Mouse (Mus musculus): ENCODE measurements at regions not wholly inside any gene's neighbourhood (a gene's known extent, or its start where the extent isn't known, plus 50 kb on each side); places are given as distances from the start of the nearest gene placed in this dataset.

- DNase-seq, result no peak
Observed at GRCm38 (mm10) chr15:96944741-96945140, 111.0 kb downstream of the Slc38a4 start.

DNA sequence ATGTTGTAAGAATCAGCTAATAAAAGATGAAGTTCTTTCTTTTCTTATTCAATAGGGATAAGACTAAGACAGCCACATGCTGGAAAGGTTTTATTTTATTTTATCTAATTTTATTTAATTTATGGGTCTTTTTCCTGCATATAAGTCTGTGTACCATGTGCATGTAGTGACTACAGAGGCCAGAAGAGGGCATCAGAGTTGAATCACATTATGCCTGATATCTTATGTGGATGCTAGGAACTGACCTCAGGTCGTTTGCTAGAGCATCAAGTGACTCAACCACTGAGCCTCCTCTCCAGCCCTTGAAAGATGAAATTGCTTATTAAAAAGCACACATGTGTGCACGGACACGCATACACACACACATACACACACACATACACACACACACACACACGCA lies 113.1 kb downstream of the Slc38a4 start:
- no peak for DNase-seq

DNA sequence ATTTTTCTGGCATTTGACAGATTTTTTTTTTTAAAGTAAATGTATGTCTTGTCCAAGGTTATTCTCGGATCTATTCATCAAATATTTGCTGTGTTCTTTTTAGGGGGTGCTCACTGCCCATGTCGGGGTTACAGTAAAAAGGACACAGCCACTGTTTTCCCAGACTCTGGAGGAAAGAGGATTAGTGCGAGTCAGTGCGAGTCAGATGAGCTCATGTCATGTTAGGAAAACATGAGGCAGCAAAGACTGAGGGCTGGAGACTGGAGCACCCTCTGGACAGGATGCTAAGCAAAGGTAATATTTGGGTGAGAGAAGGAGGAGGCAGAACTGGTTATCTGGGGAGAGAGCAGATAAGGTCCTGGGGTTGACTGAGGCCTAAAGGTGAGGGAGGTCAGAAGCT lies 117.3 kb downstream of the Slc38a4 start:
- DNase-seq, result no peak

GRCm38 (mm10) chr15:96937623-96938022 lies 118.1 kb downstream of the Slc38a4 start:
- no peak for DNase-seq

DNA sequence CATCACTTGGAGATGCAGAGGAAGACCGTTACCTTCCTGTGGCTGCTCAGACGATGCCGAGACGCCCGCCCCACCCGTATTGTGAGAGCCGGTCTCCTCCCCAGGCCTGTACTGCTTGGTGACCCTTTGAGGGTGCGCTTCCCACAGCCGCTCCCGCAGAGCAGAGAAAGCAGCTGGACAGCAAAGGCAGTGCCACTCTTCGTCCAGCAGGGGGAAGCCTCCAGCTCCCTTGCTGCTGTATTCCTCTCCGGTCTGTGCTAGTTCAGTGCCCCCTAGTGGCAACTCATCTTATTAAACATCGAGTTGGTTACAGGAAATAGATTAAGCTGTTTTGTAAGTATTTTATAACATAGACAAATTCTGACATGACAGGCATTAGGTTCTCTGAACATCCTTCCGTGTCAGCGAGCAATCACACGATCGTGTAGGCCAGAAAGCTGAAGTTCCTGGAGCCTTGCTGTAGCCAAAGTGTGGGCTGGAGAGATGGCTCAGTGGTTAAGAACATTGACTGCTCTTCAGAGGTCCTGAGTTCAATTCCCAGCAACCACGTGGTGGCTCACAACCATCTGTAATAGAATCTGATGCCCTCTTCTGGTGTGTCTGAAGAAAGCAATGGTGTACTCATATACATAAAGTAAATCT lies 118.9 kb downstream of the Slc38a4 start:
- DNase-seq, result peak; percentile 92

DNA sequence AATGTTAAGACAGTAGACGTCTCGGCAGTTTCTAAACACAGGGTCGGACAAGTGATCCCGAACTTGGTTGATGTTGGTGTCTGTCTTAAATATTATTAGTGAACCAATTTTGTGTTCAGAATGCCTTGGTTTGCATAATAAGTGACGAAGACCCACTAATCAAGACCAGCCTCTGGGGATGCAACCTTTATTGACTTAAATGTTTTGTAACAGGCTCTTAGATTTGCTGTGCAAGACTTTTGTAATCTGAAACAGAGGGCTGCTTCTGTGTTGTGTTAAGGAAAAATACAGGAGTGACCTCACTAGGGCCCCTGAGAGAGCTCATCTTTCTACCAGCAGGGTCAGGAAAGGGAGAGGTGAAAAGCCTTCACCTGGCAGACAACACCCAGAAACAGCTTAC lies 119.5 kb downstream of the Slc38a4 start:
- no peak for DNase-seq

DNA sequence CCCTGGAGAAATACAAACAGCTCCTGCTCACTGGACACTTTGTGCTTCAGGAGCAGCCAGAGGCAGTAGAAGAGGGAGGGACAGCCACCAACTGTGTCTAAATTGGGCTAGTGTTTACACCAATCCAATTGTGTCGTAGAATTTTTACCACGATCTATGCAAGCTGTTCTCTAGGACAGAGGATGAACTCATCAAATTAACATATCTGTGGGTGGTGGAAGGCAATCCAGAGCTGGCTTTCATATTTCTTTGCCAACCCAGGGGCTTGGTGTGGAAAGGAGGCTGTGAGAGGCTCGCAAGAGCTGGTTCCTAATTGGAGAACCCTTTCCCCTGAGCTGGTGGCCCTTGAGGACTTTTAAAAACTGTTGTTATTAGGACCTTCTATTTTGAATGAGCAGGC lies 122.3 kb downstream of the Slc38a4 start:
- no peak for DNase-seq

DNA sequence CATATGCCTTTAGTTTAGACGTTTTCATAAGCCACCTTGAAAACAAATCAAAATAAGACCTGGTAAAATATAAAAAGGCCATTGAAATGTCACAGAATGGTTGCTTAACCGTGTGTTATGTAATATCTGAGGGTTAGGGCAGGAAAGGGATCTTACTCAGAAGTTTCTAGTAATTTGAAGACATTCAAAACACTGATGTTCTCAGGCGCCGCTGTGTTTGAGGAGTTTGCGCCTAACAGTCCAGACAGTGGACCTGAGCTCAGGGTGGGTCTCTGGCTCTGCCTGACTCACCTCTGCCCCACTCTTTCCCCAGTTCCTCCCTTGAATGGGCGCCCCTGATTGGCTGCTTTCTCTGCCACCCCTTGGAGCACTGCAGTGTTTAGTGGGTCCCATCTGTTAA lies 125.2 kb downstream of the Slc38a4 start:
- DNase-seq, result no peak

DNA sequence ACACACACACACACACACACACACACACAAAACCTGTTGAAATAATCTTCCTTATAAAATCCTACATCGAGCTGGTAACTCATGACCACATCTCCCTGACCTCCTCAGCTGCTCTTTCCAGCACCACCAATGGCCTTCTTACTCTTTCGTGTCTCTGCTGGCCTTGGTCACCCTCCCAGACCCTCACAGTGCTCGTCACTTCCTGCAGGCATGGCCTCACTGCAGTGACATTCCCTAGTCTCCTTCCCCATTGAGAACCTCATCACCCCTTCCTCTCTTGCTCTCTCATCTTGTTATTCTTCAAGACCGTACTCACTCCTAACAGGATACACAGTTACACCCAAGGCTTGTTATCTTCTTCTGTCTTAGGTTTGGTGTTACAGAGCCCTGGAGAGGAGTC lies 126.0 kb downstream of the Slc38a4 start:
- no peak for DNase-seq

DNA sequence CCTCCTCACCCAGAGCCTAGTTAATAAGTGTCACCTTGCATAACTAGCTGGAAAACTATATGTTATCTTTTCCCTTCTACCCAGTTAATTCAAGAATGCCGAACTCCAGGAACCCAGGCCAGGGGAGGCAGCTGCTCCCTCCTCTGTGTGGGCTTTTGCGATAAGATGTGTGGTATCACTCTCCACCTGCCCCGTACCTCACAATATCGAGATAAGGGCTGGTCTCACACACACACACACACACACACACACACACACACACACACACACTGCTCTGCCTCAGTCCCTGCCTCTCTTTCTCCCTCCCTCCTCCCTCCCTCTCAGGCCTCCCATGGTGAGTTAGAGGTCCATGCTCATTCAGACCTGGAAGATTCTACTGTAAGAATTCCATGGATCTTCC lies 127.1 kb downstream of the Slc38a4 start:
- DNase-seq, result no peak

DNA sequence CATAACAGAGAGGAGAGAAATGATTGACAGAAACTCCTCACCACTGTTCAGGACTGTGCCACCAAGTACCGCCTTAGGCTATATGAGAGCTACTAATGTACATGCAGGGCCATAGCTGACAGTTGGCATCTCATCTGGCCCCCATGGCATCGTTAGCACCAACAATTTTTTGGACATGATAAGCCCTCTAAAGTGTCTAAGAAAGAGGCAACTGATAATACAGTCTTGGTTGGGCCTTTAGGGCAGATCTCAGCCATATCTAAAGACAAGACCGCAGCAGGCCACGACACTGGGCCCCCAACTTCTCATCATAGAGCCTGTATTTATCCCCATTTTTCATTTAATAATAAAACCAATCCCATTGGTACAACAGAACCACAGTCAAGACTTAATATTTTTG lies 128.1 kb downstream of the Slc38a4 start:
- DNase-seq, result no peak

- no peak for DNase-seq
Observed at GRCm38 (mm10) chr15:96926660-96927059, 129.1 kb downstream of the Slc38a4 start.

DNA sequence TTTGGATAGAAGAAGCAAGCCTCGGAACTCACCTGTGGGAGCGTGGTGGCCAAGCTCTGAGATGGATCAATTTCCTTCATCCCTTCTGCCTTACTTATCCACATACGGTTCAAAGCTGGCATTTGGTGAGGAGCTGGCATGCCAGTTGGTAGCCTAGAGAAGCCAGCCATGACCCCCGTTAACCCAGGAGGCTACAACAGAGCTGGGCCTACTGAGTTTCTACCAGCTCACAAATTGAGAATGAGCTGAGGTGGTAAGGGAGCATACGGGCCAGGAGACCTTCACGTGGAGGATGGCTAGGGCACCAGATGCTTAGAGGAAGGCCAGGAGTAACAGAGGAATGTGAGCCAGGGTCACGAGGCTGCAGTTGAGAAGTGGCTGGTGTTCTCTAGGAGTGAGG lies 139.2 kb downstream of the Slc38a4 start:
- DNase-seq, result no peak

GRCm38 (mm10) chr15:96915544-96915943 lies 140.2 kb downstream of the Slc38a4 start:
- no peak for DNase-seq

DNA sequence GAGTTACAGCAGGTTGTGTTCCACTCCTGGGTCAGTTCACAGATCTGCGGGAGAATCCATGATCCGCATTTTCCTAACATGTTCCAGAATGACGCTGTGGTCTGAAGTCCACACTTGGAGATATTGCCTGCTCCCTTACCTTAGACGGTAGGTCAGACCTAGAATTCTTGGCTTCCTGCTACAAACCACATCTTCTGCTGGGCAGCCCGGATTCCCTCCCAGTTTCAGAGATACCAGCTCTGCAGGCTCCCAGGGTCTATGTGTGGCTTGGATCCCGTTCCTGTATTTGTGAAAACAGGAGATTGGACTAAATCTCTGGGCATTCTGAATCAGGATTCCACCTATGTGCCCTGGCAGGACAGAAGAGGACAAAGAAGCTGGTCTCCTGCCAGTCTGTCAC lies 140.8 kb downstream of the Slc38a4 start:
- no peak for DNase-seq

DNA sequence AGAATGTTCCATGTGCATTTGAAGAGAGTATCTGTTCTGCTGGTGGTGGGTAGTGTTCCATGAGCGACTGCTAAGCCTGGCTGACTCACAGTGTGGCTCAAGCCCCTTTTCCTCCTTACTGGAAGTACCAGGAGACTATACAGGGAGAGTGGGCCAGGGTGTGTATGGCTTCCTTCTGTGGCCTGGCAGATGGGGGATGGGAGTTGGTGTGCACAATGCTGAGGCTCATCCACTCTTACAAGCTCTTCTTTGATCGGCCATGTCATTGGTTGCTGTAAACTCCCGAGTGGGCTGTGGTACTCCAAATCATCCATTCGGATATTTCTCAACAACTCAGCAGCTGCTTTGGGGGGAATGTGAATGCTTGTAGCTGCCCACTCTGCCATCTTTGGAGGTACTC lies 150.2 kb downstream of the Slc38a4 start:
- no peak for DNase-seq

DNA sequence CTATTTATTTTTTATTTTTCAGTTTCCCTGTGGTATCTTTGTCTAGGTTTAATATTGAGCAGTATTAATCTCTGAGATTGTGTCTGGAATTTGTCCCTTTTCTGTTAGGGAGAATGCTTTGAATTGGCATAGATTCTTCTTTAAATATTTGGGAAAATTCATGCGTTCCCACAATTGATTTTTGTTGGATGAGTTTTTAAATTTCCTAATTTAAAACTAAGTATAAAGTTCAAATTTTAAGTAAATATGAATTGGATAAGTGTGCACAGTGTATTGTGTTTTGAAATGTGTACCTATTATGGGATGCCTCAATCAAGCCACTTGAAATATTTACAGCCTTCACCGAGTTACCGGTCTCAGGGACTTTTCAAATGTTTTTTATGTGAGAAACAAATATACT lies 152.3 kb downstream of the Slc38a4 start:
- DNase-seq, result no peak

DNA sequence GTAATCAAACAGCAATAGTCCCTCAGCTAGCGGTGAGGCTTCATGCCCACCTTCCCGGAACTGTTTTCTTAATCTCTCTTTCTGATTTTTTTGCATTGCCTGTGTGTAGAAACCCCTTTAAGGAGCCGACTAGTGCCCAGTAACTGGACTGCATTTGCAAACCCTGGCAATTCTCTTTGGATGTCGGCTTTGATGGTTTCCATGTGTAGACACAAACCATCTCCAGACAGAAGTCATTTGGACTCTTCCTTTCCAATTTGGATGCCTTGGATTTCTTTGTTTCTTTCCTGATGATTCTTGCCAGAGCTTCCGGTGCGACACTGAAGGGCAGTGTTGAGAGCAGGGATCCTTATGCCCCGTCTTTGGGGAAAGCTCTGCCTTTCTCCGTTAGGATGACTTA lies 153.0 kb downstream of the Slc38a4 start:
- no peak for DNase-seq

GRCm38 (mm10) chr15:96901616-96902015 lies 154.1 kb downstream of the Slc38a4 start:
- no peak for DNase-seq

DNA sequence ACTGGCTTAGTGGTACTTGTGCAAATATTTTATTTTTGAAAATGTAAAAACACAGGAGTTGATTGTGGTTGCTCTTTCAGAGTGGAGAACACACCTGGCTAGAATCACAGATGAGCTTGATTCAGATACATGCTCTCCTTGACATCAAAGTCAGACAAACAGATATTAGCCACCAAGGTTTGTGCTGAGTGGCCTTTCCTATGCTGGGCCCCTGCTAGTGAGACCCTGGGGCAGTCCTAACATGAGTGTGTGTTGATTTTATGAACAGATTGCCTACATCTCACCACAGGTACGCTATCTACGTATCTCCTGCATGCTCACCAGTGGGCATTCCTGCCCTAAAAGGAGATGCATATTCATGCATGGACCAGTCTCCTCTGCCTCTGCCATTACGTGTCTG lies 157.5 kb downstream of the Slc38a4 start:
- no peak for DNase-seq

DNA sequence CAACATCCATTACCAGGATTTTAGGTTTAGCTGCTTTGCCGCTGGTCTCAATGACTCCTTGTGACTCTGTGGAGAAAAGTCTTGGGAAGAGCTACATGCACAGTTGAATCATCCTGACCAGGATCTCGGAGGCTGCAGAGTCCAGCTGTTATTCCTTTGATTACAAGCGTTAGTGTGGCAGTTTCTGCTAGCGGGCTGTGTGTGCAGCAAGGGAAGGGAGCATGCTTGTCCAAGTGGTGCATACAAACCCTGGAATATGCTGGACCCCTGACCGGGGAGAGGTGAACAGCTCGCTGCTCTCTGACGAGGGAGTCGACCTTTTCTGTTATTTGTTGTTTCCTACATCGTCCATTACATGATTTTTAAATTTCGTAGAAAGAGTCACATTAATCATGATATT lies 170.9 kb downstream of the Slc38a4 start:
- no peak for DNase-seq

- DNase-seq, result no peak
Observed at GRCm38 (mm10) chr15:96883754-96884153, 172.0 kb downstream of the Slc38a4 start.

GRCm38 (mm10) chr15:96882211-96882610 lies 173.5 kb downstream of the Slc38a4 start:
- DNase-seq, result peak; percentile 12

- DNase-seq, result no peak
Observed at GRCm38 (mm10) chr15:96881519-96882170, 174.1 kb downstream of the Slc38a4 start.

- DNase-seq, result no peak
Observed at GRCm38 (mm10) chr15:96880066-96880465, 175.7 kb downstream of the Slc38a4 start.

Measured in adrenal gland, postnatal 14 days (tissue).